Mouse (Mus musculus) thymus, adult 2 months (tissue): ENCODE data around the gene Zfp335.
"Not testable (repeated sequence)": the region's sequence is repeated elsewhere in the genome, so short reads cannot be mapped to it uniquely, and the experiment has no call there.

Experiments
- CTCF ChIP-seq: fragments of 200-500 bp; IDR thresholded peaks from 2 replicates; pipeline ENCODE4 v1.5.1; 2012; ENCODE audit warnings: mild to moderate bottlenecking, control low read depth, low read length, moderate library complexity, borderline replicate concordance; ENCODE audit not compliant: control insufficient read depth, poor library complexity, insufficient read depth; ENCODE audit errors: extremely low read depth
- POLR2A ChIP-seq: fragments of 200-500 bp; IDR thresholded peaks from 2 replicates; pipeline ENCODE4 v1.6.1; 2012; ENCODE audit warnings: mild to moderate bottlenecking, low read length, control low read depth, moderate library complexity; ENCODE audit not compliant: control insufficient read depth, poor library complexity, insufficient read depth; ENCODE audit errors: extremely low read depth

DNA sequence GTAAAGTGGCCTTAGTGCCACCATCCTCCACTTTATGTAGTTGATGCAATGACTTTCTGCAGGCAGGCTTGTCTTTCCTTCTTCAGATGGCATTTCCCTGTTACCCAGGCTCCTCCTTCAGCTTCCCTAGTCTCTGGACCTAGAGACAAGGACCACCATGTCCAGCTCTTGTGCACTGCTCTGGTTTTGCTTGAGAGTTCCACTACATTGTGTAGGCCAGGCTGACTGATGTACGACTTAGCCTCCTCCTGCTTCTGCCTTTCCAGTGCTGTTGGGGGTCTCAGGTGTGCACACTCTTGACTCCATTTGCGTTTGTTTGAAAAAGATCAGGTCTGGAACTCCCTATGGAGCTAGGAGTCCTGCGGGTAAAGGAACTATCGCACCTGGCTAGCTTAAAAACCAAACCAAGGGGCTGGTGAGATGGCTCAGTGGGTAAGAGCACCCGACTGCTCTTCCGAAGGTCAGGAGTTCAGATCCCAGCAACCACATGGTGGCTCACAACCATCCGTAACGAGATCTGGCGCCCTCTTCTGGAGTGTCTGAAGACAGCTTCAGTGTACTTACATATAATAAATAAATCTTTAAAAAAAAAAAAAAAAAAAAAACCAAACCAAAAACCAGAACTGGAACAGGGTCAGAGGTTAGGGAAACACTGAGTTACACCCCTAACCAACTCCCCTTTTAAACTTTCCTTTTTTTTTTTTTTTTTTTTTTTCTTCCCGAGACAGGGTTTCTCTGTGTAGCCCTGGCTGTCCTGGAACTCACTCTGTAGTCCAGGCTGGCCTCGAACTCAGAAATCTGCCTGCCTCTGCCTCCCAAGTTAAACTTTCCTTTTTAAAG is 34.0 kb downstream of the Zfp335 start:
- not testable (repeated sequence) for TF ChIP-seq POLR2A, CTCF
